Mouse (Mus musculus) T-helper 1 cell (primary cell): ENCODE data around the gene BC030867.
"Not testable (repeated sequence)": the region's sequence is repeated elsewhere in the genome, so short reads cannot be mapped to it uniquely, and the experiment has no call there.

Experiments
- in situ Hi-C: fragments of 300-600 bp; cut with MboI, MseI; formaldehyde crosslinking; loops from one replicate; pipeline ENCODE4 v1.15.1; 2025; ENCODE audit warnings: high pct_unique_total_duplicates

BC030867 gene

DNA sequence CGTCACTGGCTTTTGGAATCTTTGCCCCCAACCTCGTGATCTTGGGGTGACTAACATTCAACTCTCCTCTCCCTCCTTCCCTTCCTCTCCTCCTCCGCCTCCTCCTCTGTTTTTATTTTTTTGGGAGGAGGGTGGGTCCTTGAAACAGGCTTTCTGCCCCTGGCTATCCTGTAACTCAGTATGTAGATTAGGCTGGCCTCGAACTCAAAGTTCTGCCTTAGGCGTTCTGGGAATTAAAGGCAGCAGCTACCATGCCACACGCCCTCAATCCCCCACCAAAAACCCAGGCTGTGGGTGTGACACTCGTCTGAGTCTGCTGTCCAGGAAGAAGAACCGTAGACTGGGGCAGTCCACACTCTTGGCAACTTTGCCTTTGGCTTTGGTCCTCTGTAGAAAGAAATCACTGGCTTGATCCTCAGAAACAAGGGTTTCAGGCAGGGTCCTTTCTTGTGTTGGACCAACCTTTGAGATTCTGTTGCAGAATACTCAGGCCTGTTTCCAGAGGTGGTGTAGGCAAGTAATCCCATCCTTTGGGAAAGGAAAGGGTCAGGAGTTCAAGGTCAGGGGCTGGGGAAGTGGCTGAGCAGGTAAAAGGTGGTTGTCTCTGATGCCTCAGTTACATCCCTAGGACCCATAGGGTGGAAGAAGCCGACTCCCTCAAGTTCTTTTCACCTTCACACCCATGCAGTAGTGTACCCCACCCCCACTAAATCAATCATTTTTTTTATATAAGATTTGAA lies 839 bp downstream of the BC030867 start:
- in situ Hi-C loops: no loop called here

DNA sequence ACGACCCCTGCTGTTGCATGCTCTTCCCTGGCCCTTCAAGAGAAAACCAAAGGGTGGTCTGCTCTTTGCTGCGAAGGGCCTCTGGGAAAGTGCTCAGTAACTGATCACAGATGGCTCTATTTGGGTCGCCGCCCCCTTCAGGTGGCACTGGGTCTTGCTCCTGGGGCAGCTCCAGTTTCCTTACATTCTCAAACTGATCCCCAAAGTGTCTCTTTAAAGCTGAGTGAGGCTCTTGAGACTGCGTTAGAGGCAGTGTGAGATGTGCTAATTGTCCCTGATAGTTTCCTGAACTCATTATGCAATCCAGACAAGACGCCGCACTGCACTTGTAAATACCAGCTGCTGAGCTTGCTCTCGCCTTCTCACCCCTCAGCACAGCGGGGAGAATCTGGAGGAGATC lies 8.8 kb downstream of the BC030867 start:
- in situ Hi-C loops: no loop called here

DNA sequence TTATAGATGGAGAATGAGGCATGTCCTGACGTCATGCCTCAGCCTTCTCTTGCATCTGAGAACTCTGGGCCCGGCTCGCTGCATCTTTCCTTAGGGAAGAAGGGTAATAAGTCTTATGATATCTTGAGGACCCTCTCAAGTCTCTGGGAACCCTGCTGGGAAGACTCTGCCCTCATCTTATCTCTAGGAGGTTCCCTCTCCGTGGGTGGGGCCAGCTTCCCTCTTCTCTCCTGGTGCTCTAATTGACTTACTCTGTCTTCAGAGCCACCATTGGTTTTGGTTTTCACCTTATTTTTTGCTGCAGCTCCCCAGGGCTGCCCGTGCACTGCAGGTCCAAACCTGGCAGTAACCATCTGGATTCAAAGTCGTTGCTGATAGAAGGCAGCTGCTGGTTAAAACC lies 9.4 kb downstream of the BC030867 start:
- in situ Hi-C loops: no loop called here

DNA sequence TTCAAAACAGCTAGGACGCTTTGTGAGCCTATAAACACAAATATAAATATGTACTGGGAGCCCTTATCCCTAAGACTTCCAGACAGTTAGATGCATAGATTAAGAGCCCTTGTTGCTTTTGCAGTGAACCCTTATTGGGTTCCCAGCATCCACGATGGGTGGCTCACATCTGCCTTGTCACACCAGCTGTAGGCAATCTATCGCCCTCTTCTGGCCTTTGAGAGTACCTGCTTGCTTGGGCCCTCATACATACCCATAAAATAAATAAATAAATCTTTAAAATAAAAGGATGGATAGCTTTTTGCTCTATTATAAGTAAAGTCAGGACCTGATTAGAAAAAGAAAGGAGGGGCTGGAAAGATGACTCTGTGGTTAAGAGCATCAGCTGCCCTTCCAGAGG lies 9.8 kb downstream of the BC030867 start:
- in situ Hi-C loops: no loop called here

DNA sequence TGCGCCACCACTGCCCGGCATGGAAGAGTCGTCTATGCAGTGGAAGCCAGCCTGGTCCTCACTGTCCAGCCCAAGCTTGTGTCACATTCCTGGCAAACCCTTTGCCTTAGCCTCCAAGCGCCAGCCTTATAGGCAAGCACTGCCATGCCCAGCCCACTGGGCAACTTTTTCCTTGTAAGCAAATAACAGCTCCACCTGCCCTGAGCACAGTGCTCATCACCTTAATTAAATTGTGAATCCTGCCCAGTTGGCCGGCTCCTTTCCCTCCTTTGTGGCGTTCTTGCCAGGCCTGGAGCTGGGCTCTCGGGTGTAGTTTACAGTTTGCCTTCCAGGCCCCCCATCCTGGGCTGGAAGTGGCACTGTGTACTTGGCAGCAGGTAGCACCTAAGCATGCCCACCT lies 14.5 kb downstream of the BC030867 start:
- in situ Hi-C loops: no loop called here

DNA sequence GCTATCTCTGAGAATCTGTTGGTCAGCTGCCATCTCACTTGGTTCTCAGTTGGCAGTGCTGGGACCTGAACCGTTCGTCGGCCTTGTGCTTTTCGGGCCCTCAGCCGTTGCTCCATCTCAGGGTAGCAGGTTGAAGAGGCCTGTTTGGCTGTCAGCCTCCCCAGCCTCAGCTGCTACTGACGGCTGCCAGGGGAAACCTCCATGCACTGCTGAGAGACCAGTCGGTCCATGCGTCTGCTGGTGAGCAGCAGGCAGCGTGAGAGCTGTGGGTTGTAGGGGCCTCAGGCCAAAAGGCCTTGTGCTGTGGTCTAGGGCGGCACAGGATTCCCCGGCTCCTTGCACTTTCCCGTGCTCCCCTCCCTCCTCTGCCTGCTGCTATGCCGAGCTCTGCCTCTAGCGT lies 17.1 kb downstream of the BC030867 start:
- in situ Hi-C loops: no loop called here

DNA sequence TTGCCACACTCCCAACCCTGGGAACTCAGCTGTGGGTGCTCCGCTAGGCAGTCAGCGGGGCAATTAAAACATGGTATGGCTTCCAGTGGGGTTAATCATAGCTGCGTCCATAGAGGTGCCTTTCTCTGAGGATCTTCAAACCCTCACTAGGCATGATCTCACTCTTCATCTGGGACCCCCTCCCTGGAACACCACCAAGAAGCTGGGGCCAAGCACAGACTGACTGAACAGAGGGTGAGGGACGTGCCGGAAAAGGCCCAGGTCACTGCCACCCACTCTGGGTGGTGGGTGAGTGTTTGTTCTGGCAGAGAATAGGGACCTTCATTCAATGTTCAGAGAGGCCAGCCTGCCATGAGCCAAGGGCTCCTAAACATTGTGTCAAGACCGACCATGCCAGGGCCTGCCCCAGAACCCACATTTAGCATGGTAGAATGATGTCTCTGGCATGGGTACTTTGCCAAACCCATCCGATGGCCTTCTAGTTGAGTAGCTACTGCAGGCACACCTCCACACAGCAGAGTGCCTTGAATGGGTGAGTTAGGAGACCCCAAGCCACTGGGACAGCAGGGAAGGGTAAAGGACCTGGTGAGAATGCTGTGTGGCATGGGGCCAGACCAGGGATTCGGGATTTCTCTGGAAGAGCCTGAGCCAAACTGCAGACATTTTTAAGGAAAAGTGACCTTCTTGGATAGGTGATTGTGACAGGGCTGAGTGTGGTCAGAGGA lies 18.1 kb downstream of the BC030867 start:
- in situ Hi-C loops: no loop called here

DNA sequence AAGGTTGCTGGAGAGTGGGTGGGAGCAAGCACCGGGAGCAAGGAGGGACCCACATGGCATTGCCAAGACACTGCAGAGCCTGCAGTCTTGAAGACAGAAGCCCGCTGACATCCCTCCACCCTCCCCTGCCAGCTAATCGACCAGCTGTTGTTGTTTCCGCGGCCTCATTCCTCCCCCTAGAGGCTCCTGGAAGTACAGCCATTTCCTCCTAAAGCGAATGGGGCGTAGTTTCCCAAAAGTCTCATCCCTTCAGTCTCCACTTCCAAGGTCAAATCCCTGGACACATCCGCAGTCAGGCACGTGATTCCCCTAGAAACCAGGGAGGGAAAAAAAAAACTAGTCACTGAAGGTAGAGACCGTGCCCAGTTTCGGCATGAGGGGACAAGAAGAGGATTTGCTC lies 18.8 kb downstream of the BC030867 start:
- in situ Hi-C loops: no loop called here

DNA sequence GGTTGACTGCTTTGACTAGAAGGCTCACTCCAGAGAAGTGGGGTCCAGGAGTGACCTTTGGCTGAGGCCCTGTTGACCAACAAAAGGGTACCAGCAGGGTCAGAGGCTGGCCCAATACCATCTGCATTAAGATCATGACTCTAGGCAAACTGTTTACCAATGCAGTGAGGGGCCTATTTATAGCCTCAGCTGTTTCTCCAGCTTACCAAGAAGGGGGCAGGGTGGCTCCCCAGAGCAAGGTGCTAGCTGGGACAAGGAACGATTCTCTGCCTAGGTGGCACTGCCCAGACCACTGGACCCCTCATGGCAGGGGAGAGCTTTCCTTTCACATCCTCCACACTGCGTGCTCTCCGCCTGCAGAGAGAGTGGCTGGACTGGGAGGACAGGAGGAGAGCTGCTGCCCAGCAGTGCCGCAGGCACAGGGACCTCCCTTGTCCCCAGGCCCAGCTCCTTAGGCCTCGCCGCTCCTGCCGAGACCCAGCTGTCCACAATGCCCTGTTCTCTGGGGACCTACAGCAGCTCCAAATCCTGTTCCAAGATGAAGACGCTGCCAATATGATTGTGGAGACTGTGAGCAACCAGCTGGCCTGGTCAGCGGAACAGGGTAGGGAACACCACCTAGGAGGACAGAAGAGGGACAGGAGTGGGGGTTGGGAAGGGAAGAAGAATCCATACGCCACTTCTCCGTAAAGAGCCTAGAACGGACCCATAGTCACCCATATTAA lies 20.0 kb downstream of the BC030867 start, which contains the start of gene Asb16:
Asb16 (plus strand) TSS at position 224 of the 725 bp plus-strand sequence.
- in situ Hi-C loops: no loop called here

DNA sequence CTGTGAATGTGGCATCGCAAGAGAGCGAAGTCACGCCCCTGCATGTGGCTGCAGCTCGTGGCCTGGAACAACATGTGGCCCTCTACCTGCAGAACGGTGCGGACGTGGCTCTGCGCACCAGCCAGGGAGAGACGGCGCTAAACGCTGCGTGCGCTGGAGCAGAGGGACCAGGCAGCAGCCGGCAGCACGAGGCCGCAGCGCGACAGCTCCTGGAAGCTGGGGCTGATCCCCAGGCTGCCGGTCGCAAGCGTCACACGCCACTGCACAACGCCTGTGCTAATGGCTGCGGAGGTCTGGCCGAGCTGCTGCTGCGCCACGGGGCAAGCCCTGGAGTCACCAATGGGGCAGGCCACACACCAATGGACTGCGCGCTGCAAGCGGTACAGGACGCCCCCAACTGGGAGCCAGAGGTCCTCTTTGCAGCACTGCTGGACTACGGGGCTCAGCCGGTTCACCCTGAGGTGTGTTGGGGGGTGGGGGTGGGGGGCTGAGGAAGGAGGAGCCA lies 27.8 kb downstream of the BC030867 start:
- in situ Hi-C loops: no loop called here

DNA sequence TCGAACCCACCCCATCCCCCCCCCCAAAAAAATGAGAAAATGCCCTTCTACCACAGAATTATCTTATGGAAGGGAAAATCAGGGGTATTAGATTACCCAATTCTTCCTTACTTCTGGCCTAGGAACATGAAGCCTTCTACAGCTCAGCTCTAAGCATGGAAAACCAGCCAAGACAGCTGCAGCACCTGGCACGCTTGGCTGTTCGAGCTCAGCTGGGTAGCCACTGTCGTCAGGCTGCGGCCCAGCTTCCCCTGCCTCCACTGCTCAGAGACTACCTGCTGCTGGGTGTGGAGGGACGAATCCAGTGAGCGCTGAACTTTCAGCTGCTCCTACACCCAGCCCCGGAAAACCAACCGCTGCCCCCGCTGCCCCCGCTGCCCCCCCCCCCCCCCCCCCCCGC lies 29.1 kb downstream of the BC030867 start:
- in situ Hi-C loops: no loop called here

DNA sequence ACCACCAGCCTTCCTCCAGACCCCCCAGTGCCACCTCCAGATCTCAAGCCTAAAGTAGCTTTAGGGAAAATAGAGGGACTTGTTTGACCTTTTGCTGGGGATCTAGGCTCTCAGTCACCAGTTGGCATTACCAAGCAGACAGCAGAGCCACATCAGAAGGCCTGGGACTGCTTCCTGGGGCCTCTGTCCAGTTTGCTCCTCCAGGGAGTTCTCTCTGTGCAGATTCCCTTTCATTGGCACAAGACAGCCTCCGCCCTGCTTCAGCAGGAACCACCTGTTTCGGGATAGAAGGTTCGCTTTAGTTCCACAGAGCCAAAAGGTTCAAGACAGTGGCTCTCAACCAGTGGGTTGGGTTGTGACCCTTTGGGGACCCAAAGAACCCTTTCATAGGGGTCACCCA lies 30.9 kb downstream of the BC030867 start:
- in situ Hi-C loops: no loop called here

DNA sequence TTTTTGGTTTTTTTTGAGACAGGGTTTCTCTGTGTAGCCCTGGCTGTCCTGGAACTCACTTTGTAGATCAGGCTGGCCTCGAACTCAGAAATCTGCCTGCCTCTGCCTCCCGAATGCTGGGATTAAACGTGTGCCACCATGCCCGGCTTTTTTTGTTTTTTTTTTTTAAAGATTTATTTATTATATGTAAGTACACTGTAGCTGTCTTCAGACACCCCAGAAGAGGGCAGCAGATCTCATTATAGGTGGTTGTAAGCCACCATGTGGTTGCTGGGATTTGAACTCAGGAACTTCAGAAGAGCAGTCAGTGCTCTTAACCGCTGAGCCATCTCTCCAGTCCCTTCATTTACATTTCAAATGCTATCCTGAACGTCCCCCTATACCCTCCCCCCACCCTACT lies 31.6 kb downstream of the BC030867 start:
- in situ Hi-C loops: not testable (repeated sequence)

DNA sequence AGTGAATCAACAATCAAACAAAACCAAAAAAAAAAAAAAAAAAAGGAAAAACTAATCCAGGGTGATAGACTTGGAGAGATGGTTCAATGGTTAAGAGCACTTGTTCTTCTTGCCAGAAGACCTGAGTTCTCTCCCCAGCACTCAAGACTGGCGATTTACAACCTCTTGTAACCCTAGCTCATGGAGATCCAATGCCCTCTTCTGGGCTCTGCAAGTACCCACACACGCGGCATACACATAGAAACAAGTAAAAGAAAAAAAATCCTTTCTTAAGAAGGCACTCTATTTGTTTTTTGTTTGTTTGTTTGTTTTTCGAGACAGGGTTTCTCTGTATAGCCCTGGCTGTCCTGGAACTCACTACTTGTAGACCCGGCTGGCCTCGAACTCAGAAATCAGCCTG lies 35.2 kb downstream of the BC030867 start:
- in situ Hi-C loops: no loop called here

DNA sequence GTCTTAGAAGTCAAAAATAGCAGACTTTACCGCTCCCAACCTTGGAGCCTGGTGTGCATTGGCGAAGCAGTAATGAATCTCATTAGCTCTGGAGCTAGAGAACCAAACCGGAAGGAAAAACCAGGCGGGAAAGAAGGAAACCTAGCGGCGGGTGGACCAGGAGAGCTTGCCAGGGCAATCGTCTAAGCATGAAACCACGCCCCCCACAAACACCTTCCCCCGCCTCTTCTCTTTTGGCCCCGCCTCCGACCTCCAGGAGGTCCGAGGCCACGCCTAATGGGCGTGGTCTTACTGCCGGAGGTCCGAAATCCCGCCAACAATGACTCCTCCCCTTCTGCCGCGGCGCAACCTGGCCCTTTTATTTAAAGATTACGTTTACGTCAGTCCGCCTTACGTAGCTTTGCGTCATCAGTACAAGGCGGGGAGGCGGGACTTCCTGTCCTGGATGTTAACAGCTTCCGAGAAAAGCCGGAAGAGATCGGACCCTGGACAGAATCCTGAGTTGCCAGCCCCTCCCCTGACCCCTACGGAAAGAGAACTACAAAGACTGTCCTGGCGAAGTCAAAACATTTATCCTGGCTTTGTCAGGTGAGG lies 35.9 kb downstream of the BC030867 start, which contains the start of gene Tmub2:
Tmub2 (plus strand) TSS at position 431 of the 594 bp plus-strand sequence.
- in situ Hi-C loops: no loop called here

DNA sequence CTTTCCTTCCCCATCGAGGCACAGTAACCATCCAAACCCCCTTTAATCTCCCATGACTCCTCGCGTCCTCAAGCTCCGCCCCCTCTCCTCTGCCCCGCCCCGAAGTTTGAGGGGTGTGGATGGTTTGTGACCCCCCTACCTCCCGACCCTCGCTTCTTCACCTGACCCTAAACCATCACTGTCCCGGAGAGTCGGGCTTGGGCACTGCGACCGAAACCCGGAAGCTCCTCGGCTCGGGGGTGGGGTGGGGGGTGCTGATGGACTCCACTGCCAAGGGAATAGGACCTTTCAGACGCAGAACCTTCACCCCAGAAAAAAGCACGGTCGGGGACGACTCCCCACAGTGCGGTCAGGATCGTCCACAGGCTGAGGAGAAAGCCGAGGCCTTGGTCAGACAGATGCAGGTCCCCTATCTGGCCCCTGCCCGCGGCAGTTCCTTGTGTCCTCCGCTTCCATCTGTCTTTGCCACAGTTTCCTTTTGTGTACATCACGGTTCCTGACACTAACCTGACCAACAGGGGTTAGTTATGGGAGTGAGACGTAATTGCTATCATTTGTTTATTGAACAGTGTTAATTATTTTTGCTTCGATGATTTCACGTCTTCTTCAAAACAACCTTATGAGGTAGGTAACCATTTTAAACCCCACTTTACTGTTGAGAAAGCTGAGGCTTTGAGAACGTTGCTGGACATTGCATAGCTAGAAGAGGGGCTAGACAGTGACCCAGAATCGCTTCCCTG lies 36.6 kb downstream of the BC030867 start:
- in situ Hi-C loops: no loop called here

DNA sequence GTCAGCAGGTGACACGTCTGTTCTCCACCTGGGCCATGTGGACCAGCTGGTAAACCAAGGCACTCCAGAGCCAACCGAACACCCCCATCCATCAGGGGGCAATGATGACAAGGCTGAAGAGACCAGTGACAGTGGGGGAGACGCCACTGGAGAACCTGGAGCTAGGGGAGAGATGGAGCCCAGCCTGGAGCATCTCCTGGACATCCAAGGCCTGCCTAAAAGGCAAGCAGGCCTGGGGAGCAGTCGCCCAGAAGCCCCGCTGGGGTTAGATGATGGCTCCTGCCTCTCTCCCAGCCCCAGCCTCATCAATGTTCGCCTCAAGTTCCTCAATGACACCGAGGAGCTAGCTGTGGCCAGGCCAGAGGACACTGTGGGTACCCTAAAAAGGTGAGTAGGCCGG lies 38.8 kb downstream of the BC030867 start:
- in situ Hi-C loops: no loop called here

DNA sequence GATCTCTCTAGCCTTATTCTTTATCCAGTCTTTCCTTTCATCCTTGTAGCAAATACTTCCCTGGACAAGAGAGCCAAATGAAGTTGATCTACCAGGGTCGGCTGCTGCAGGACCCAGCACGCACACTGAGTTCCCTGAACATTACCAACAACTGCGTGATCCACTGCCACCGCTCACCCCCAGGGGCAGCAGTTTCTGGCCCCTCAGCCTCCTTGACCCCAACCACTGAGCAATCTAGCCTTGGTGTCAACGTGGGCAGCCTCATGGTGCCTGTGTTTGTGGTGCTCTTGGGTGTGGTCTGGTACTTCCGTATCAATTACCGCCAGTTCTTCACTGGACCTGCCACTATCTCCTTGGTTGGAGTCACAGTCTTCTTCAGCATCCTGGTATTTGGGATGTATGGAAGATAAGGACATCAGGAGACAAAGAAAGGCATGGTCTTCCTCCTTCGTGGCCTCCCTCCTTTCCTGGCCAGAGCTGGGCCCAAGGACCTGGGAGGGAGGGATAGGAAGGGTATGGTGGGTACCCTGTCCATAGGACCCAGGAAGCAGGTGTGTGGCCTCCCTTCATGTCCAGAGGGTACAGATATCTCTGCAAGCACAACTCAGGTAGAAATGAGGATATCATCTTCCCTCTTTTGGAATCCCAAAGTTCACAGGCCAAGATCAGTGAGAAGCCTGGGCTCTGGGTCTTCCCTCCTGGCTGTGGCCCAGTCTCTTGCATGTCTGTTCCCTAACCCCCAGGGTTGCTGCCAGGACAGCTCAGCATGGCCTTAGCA lies 39.5 kb downstream of the BC030867 start:
- in situ Hi-C loops: no loop called here

DNA sequence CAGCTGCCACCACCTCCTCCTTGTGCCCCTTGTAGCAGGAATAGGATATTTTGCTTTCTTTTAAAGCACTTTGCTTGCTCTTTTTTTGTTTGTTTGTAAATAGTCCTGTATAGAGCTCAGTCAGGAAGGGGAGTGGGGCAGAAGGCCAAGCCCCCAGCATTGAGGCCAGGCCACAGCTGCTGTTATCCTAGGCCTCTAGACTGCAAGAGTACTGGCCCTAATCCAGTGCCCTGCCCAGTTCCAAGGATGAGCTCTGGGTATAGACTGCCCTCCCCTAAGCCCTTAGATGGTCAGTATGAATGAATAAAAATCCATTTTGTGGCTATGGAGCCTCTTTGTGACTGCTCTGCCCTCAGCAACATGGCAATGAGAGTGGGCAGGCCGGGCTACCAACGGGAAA lies 40.2 kb downstream of the BC030867 start:
- in situ Hi-C loops: no loop called here

DNA sequence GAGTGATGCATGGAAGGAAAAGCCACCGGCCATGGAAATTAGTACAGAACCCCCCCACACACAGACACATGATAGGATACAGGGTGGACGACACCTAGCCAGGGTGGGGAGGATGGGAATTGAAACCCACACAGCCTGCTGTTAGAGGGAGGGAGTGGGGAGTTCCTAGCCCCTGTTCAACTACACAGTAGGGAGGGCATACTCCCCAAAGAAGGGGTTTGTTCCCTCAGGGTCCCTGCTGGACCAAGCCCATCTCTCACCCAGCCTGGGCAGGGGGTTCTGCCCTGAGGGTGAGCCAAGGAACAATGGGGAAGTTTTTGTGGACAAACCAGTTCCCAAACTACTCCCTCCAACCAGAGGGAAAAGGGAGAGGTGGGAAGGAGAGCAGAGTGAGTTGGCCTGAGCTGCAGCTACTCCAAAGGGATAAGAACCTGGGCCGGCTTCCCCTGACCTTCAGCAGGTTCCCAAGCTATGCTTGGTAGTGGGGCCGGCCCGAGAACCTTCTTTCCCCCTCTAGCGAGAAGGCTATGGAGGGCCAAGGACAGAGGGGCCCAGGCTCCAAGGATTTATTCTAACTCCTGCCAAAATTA lies 40.9 kb downstream of the BC030867 start:
- in situ Hi-C loops: no loop called here
